Mouse (Mus musculus): ENCODE measurements around the gene Cd6. TPM values are rescaled to one million over a fixed set of nuclear protein-coding genes. Genes with fewer than 3 reads are reported as not detected.

Cd6 gene
- polyA plus RNA-seq, 1 experiment, result not detected

GRCm38 (mm10) chr19:10822534-10822933, 7.3 kb downstream of the Cd6 start:
- no peak overlapping the region for H3K27ac ChIP-seq (ENCODE audit: insufficient read depth, low read depth, low read length)
- WGBS, result 99% methylated on average over 4 of the region's 4 CpGs
- H3K4me1 ChIP-seq (ENCODE audit: control insufficient read depth, insufficient read depth, low read length), result peaks cover 5% of the 10 kb centered on the region; the same call in 1 of the 2 replicates
- TF ChIP-seq CTCF (IDR thresholded peaks at IDR 0.05; ENCODE audit: insufficient read depth, low read depth, low read length) (no peak), POLR2A (IDR thresholded peaks at IDR 0.05; ENCODE audit: insufficient read depth, low read depth, low read length) (no peak)
- H3K4me3 ChIP-seq (ENCODE audit: insufficient read depth, low read depth, low read length), result no peak overlapping the region

- H3K4me3 ChIP-seq (ENCODE audit: insufficient read depth, low read depth, low read length), result no peak overlapping the region
- TF ChIP-seq CTCF (IDR thresholded peaks at IDR 0.05; ENCODE audit: insufficient read depth, low read depth, low read length) (no peak), POLR2A (IDR thresholded peaks at IDR 0.05; ENCODE audit: insufficient read depth, low read depth, low read length) (no peak)
- peaks cover 5% of the 10 kb centered on the region; the same call in 1 of the 2 replicates for H3K4me1 ChIP-seq (ENCODE audit: control insufficient read depth, insufficient read depth, low read length)
- WGBS, result 74% methylated on average over 7 of the region's 7 CpGs
- no peak overlapping the region for H3K27ac ChIP-seq (ENCODE audit: insufficient read depth, low read depth, low read length)
Measured at GRCm38 (mm10) chr19:10821319-10821718, 8.5 kb downstream of the Cd6 start.

GRCm38 (mm10) chr19:10818217-10818946, 11.5 kb downstream of the Cd6 start:
- no peak overlapping the region for H3K27ac ChIP-seq (ENCODE audit: insufficient read depth, low read depth, low read length)
- no peak overlapping the region for H3K4me3 ChIP-seq (ENCODE audit: insufficient read depth, low read depth, low read length)
- peaks cover 5% of the 10 kb centered on the region; the same call in 1 of the 2 replicates for H3K4me1 ChIP-seq (ENCODE audit: control insufficient read depth, insufficient read depth, low read length)
- WGBS, result 12% methylated on average over 17 of the region's 17 CpGs
- TF ChIP-seq POLR2A (IDR thresholded peaks at IDR 0.05; ENCODE audit: insufficient read depth, low read depth, low read length) (no peak), CTCF (IDR thresholded peaks at IDR 0.05; ENCODE audit: insufficient read depth, low read depth, low read length) (no peak)

DNA sequence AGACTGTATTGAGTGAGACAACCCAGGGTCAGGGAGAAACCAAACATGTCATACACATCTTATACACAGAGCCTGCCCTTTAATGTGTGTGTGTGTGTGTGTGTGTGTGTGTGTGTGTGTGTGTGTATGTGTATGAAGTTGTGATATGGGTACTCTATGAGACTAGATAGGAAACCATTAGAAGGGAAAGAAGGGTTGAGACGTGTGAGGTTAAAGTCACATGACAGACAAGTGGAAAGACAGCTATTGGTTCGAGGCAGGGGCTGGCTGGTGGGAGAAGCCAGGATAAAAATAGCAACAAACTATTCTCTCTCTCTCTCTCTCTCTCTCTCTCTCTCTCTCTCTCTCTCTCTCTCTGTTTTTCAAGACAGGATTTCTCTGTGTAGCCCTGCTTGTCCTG, 13.4 kb downstream of the Cd6 start:
- TF ChIP-seq CTCF (IDR thresholded peaks at IDR 0.05; ENCODE audit: insufficient read depth, low read depth, low read length), result no peak
- TF ChIP-seq POLR2A (IDR thresholded peaks at IDR 0.05; ENCODE audit: insufficient read depth, low read depth, low read length), result no peak
- Histone ChIP-seq H3K4me1 (ENCODE audit: control insufficient read depth, insufficient read depth, low read length) (peaks cover 5% of the 10 kb centered on the region; the same call in 1 of the 2 replicates), H3K27ac (ENCODE audit: insufficient read depth, low read depth, low read length) (no peak overlapping the region), H3K4me3 (ENCODE audit: insufficient read depth, low read depth, low read length) (no peak overlapping the region)
- WGBS, result 76% methylated on average over 2 of the region's 2 CpGs

GRCm38 (mm10) chr19:10815871-10816270, 14.0 kb downstream of the Cd6 start:
- WGBS, result 89% methylated on average over 6 of the region's 6 CpGs
- Histone ChIP-seq H3K4me1 (ENCODE audit: control insufficient read depth, insufficient read depth, low read length) (peaks cover 5% of the 10 kb centered on the region; the same call in 1 of the 2 replicates), H3K4me3 (ENCODE audit: insufficient read depth, low read depth, low read length) (no peak overlapping the region), H3K27ac (ENCODE audit: insufficient read depth, low read depth, low read length) (no peak overlapping the region)
- TF ChIP-seq CTCF (IDR thresholded peaks at IDR 0.05; ENCODE audit: insufficient read depth, low read depth, low read length) (no peak), POLR2A (IDR thresholded peaks at IDR 0.05; ENCODE audit: insufficient read depth, low read depth, low read length) (no peak)

DNA sequence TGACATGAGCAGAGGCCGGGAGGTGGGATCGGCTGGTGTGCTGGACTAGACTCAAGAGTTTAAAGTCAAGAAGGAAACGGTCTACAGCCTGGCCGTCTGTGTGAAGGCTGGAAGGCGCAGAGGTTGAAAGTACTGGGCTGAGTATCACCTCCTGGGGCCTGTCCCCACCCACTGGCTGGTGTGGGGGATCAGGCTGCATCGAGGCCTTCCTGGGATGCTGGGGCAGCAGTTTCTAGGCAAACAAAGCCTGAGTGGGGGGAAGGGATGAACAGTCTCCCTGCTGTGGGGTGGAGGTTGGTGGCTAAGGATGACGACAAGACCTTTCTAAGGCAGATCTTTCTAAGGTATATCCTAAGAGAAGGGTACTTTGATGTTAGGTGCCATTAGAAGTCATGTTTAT, 16.0 kb downstream of the Cd6 start:
- 76% methylated on average over 7 of the region's 7 CpGs for WGBS
- Histone ChIP-seq H3K27ac (ENCODE audit: insufficient read depth, low read depth, low read length) (no peak overlapping the region), H3K4me3 (ENCODE audit: insufficient read depth, low read depth, low read length) (no peak overlapping the region), H3K4me1 (ENCODE audit: control insufficient read depth, insufficient read depth, low read length) (peaks cover 5% of the 10 kb centered on the region)
- TF ChIP-seq CTCF (IDR thresholded peaks at IDR 0.05; ENCODE audit: insufficient read depth, low read depth, low read length), result no peak
- no peak for TF ChIP-seq POLR2A (IDR thresholded peaks at IDR 0.05; ENCODE audit: insufficient read depth, low read depth, low read length)

DNA sequence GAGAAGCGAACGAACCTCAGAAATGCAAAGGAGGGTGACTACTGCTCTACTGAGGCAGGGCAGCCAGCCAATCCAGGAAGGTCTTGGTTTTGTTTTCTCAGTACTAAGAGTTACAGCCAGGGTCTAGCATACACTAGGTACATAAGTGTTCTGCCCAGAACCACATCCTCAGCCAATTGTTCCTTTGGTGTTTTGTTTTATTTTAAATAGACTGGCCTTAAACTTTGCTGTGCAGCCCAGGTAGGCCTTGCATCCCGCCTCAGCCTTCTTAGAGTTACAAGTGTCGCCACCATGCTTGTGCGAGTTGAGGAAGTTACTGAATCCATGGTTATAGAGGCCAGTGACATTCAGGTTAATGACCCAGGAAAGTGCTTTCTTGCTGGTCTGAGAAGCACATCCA, 16.8 kb downstream of the Cd6 start:
- no peak overlapping the region for H3K27ac ChIP-seq (ENCODE audit: insufficient read depth, low read depth, low read length)
- TF ChIP-seq CTCF (IDR thresholded peaks at IDR 0.05; ENCODE audit: insufficient read depth, low read depth, low read length) (no peak), POLR2A (IDR thresholded peaks at IDR 0.05; ENCODE audit: insufficient read depth, low read depth, low read length) (no peak)
- H3K4me1 ChIP-seq (ENCODE audit: control insufficient read depth, insufficient read depth, low read length), result no peaks in the 10 kb centered on the region; the same call in 1 of the 2 replicates
- 95% methylated on average over 5 of the region's 5 CpGs for WGBS
- no peak overlapping the region for H3K4me3 ChIP-seq (ENCODE audit: insufficient read depth, low read depth, low read length)

DNA sequence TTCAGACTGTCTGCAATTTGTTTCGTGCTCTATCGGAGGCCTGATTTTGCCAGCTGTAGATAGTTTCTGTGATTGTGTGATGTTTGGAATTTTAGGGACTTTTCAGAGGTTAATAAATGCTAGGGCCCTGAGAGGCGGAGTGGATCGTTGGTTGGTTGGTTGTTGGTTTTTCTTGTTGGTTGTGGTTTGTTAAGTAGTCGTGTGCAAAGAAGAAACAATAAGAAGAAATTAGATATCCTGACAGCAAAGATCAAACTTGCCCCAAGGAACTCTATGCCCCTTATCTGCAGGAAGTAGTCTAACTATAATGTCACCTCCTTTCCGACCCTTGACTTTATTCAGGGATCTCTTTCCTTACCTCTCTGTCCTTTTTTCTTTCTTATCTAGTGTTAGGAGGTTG, 18.4 kb downstream of the Cd6 start:
- no peak for TF ChIP-seq CTCF (IDR thresholded peaks at IDR 0.05; ENCODE audit: insufficient read depth, low read depth, low read length)
- no peak for TF ChIP-seq POLR2A (IDR thresholded peaks at IDR 0.05; ENCODE audit: insufficient read depth, low read depth, low read length)

GRCm38 (mm10) chr19:10810176-10810492, 19.7 kb downstream of the Cd6 start:
- H3K4me1 ChIP-seq (ENCODE audit: control insufficient read depth, insufficient read depth, low read length), result no peaks in the 10 kb centered on the region; the same call in 1 of the 2 replicates

More for the DNA sequence above, 18.4 kb downstream of the Cd6 start:
- Histone ChIP-seq H3K27ac (ENCODE audit: insufficient read depth, low read depth, low read length) (no peak overlapping the region), H3K4me1 (ENCODE audit: control insufficient read depth, insufficient read depth, low read length) (no peaks in the 10 kb centered on the region; the same call in 1 of the 2 replicates), H3K4me3 (ENCODE audit: insufficient read depth, low read depth, low read length) (no peak overlapping the region)
- whole genome bisulfite sequencing, result 88% methylated on average over 6 of the region's 6 CpGs

More at GRCm38 (mm10) chr19:10810176-10810492, 19.7 kb downstream of the Cd6 start:
- no peak for TF ChIP-seq POLR2A (IDR thresholded peaks at IDR 0.05; ENCODE audit: insufficient read depth, low read depth, low read length)
- TF ChIP-seq CTCF (IDR thresholded peaks at IDR 0.05; ENCODE audit: insufficient read depth, low read depth, low read length), result no peak
- Histone ChIP-seq H3K4me3 (ENCODE audit: insufficient read depth, low read depth, low read length) (no peak overlapping the region), H3K27ac (ENCODE audit: insufficient read depth, low read depth, low read length) (no peak overlapping the region)
- WGBS, result 57% methylated on average over 4 of the region's 4 CpGs
